Mouse (Mus musculus) ES-CJ7 (cell line): ENCODE measurements around the gene Mmrn2.
A peak's percentile ranks its signal among the peaks of the same experiment; 100 is the strongest.
"Not testable (repeated sequence)": the region's sequence is repeated elsewhere in the genome, so short reads cannot be mapped to it uniquely, and the experiment has no call there.

Source experiments
- DNase-seq: peaks from one replicate; pipeline ENCODE4 v3.0.0; 2011; ENCODE audit warnings: low read depth, low spot score

Mmrn2 gene

GRCm38 (mm10) chr14:34402871-34403270 lies 27.6 kb downstream of the Mmrn2 start:
- DNase-seq: no peak

DNA sequence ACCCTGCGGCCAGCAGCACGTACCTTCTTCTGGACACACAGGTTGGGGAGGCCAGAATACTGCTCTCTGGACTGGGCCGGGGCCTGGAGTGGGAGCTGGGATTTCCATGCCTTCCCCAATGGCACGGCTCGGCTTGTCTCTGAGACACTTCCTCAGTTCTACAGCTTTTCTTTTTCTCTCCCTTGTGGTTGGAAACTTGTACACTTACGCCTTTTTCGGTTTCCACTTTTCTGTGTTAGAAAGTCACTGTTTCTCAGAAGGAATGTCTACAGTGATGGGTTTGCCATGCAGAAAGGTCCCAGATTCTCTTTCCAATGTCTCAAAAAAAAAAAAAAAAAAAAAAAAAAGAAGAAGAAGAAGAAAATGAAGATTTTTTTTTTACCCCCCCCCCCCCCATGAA lies 28.2 kb downstream of the Mmrn2 start:
- no peak for DNase-seq

- DNase-seq: no peak
Measured at GRCm38 (mm10) chr14:34410716-34411115, 35.5 kb downstream of the Mmrn2 start.

GRCm38 (mm10) chr14:34412164-34412896 lies 37.1 kb downstream of the Mmrn2 start:
- DNase-seq: no peak

- DNase-seq: not testable (repeated sequence)
Measured at GRCm38 (mm10) chr14:34416946-34417345, 41.7 kb downstream of the Mmrn2 start.

GRCm38 (mm10) chr14:34417501-34417900 lies 42.2 kb downstream of the Mmrn2 start:
- no peak for DNase-seq

DNA sequence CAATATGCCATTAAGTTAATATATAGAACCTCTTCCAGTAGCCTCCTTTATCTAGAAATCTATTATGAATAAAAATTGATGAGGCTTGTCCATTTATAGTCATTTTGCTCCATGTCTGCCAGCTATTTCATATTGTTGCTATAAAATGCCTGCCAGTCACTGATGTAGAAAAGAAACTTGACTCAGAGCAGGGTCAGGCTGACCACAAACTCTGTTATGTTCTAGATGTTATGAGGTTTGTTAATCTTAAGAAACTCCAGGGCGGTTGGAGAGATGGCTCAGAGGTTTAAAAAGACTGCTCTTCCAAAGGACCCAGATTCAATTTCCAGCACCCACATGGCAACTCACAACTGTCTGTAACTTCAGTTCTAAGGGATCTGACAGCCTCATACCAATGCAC lies 45.8 kb downstream of the Mmrn2 start:
- DNase-seq: no peak

- DNase-seq: no peak
Measured at GRCm38 (mm10) chr14:34428274-34428673, 53.0 kb downstream of the Mmrn2 start.

DNA sequence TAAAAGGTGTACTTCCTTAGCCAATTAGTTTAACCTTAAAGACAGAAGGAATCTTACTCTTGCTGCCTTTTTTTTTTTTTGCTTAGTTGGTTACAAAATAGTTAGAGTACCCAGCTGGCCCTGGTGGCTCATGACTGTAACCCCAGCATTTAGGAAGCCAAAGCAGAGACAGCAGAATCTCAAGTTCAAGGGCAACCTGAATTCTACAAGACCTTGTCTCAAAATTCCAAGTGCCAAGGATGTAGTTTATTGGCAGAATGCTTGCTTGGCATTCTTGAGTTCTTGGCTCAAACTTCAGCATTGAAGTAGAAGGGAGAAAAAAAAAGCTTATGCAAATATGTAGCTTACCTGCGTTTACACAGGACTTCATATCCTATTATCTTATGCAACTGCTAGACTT lies 53.8 kb downstream of the Mmrn2 start:
- DNase-seq: no peak

DNA sequence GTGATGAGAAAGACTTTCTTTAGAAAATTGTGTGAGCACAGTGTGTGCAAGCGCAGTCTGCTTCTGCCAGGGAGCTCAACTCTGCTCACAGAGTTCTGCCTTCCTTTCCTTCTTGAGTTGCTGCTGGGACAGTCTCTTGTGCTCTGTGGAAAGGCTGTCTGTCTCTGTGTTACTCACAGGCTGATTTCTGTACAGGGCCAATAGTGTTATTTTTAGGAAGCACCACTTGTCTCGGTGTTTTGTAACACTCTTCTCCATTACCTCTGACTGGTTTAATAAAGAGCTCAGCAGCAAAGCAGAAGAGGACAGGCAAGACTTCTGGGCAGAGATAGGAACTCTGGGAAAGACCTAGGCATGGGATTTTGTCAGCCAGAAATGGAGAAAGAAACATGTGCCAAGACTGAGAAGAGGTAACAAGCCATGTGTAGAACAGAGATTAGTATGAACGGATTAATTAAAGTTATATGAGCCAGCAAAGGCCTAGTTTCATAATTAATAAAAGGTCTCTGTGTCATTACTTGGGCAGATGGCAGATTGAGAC lies 65.3 kb downstream of the Mmrn2 start:
- no peak for DNase-seq

DNA sequence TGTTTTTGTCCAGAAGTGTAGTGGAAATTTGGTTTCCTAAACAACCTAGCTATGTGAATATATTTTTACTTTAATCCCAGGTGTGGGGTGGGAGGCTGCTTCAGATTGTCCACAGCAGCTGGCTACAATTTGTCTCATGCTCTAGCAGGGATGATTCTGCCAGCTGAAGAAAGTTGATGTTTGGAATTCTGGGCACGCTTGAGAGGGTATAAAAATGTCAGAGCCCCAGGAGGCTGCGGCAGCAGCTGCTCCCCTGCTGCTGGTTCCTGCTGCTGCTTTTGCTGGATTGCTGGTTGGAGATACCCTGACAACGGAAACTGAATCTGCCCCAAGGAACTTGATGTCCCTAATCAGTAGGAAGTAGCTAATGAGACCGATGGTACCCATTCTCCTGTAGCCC lies 67.3 kb downstream of the Mmrn2 start:
- no peak for DNase-seq

- DNase-seq: no peak
Measured at GRCm38 (mm10) chr14:34444368-34444767, 69.1 kb downstream of the Mmrn2 start.

GRCm38 (mm10) chr14:34444924-34445323 lies 69.7 kb downstream of the Mmrn2 start:
- no peak for DNase-seq

DNA sequence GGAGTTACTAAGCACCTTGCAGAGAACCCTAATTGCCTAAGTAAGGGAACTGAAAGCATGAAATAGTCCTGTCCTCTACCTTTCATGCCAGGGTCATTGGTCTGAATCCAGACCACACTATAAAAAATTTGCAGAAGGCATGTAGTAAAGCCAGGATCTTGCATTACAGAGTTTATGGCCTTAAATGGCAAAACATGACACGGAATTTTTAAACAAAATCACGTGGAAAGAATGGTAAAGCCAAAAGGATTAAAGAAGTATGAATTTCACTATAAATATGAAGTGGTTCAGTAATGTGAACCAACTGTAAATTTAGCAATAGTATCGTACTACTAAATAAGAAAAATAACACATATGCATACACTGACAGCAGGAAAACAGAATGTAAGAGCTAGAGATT lies 70.1 kb downstream of the Mmrn2 start:
- DNase-seq: no peak

DNA sequence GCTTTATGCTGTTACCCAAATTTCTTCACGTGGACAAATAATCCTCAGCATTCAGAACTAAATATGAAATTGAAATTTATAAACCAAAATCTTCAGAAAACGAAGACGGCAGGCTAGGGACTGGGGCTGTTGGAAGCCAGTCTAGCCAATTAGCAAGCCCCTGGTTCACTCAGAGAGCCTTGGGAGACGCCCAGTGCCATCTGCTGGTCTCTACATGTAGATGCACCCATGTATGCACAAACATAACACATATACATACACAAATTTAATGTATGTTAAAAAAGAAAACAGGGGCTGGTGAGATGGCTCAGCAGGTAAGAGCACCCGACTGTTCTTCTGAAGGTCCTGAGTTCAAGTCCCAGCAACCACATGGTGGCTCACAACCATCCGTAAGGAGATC lies 71.4 kb downstream of the Mmrn2 start:
- peak; percentile 42 for DNase-seq

DNA sequence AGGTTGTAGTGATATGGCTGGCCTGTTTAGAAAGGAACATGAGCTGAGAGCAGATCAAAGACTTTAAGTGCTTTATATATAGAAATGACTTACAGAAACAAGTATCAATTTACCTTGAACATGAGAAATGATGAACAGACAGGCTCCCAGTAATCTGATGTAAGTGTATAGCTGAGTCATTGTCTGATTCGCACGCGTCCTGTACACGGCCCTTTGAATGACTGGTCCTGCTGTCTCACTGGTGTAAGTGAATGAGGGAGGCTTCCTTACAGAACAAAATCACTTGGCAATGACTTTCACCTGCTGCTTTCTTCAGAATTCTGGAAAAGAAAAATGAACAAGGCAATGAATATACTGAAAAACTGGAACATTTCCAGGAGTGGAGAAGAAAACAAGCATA lies 72.4 kb downstream of the Mmrn2 start:
- no peak for DNase-seq

GRCm38 (mm10) chr14:34448398-34448797 lies 73.1 kb downstream of the Mmrn2 start:
- no peak for DNase-seq

DNA sequence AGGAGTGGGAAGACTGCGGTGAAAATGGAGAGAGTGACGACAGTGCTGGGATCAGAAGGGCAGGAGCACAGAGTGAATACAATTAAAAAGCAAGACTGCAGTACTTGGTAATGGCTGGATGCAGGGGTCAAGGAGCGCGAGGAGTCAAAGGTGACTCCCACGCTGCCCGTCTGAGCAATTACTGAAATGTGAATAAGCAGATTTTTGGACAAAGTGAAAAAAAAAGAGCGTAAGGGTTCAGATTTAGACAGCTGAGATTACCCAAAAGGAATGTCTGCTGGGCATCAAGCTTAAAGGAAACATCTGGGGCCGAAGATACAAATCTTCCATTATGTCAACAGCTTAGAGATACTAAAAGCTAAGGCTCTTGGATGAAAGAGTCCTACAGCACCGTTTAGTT lies 74.5 kb downstream of the Mmrn2 start:
- no peak for DNase-seq

GRCm38 (mm10) chr14:34450451-34450850 lies 75.2 kb downstream of the Mmrn2 start:
- DNase-seq: no peak

GRCm38 (mm10) chr14:34451872-34452271 lies 76.6 kb downstream of the Mmrn2 start:
- no peak for DNase-seq

GRCm38 (mm10) chr14:34453648-34454047 lies 78.4 kb downstream of the Mmrn2 start:
- no peak for DNase-seq
